Mouse (Mus musculus) olfactory bulb, adult 2 months (tissue): ENCODE measurements at regions not wholly inside any gene's neighbourhood (a gene's known extent, or its start where the extent isn't known, plus 50 kb on each side); places are given as distances from the start of the nearest gene placed in this dataset.

ENCODE experiments used
- CTCF ChIP-seq: fragments of 200-500 bp; IDR thresholded peaks from 2 replicates; pipeline ENCODE4 v1.5.1; 2012; ENCODE audit warnings: low read depth, mild to moderate bottlenecking, low read length, moderate library complexity; ENCODE audit not compliant: insufficient read depth
- POLR2A ChIP-seq: fragments of 200-500 bp; IDR thresholded peaks from 2 replicates; pipeline ENCODE4 v1.6.1; 2012; ENCODE audit warnings: mild to moderate bottlenecking, low read depth, low read length, moderate library complexity; ENCODE audit not compliant: insufficient read depth

DNA sequence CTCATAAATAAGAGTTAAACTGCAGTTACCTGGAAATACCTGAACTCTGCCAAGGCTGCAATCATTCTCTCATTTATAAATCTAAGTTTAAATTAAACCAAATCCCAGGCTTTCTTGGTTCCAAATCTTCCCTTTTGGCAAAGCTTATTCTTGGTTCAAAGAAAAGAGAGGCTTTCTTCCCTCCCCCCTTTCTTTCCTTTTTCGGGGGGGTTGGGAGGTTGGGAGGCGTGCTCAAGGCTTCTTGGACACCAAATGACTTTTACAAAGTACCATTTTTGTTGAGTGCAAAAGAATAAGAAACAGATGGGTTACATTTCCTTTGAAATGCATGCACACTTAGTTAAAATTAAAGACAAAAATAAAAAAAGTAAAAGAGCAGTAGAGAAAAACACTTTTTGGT, 105.4 kb upstream of the Mroh9 start:
- TF ChIP-seq CTCF (no peak), POLR2A (no peak)
